Mouse (Mus musculus): ENCODE data around the gene Rad54l.
A peak's percentile ranks its signal among the peaks of the same experiment; 100 is the strongest.

Rad54l gene

DNA sequence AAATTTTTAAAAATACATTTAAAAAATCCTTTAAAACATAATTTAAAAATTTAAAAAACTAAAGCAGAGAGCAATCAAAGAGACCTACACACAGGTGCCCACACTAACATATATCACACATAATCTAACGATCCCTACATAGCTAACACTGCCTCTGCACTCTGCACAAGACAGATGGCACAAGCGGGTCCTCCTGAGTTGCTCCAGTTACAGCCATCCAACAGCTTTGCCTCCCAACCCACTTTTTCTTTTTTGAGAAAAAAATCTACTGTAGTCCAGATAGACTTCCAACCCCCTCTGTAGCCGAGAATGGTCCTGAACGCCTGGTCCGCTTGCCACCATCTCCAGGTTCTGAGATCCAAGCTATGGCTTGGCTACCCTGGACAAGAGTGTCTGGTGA, 18.2 kb downstream of the Rad54l start:
- TF ChIP-seq GATA4 (IDR thresholded peaks at IDR 0.05; ENCODE audit: insufficient replicate concordance, low read length): no peak

DNA sequence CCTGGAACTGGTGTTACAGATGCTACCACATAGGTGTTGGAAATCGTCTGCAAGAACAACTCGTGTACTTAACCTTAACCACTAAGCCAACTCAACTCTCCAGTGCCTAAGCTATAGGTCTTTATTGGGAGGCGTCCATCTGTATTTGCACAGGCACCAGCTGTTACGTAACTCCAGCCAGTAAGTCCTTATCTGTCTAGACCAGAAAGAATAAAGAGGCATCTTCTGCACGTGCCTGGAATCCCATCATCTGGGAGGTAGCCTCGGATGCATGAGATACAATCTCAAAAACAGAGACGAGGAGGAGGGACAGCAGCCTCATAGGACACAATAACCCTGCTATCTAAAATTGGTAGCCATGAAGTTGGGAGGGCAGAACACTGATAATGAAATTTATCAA, 22.5 kb downstream of the Rad54l start:
- TF ChIP-seq GATA4 (IDR thresholded peaks at IDR 0.05; ENCODE audit: insufficient replicate concordance, low read length): no peak

DNA sequence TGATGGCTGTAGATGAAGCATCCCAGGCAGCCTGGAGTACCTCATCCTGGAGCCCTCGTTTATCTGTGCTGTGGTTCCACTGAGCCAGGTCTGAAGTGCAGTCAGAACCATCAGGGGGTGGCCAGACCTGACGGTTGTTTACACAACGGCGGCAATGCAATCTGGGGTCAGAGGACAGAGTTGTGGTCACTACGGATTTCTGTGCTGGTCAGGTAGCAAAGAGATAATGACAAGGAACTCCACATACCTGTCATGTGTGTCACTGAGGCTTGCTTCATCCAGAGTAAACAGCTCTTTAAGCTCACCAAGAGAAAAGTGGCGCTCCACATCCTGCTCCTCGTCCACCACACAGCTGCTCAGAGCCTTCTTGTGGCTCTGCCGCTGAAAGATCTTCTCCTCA, 26.3 kb downstream of the Rad54l start:
- TF ChIP-seq GATA4 (IDR thresholded peaks at IDR 0.05; ENCODE audit: insufficient replicate concordance, low read length): no peak

DNA sequence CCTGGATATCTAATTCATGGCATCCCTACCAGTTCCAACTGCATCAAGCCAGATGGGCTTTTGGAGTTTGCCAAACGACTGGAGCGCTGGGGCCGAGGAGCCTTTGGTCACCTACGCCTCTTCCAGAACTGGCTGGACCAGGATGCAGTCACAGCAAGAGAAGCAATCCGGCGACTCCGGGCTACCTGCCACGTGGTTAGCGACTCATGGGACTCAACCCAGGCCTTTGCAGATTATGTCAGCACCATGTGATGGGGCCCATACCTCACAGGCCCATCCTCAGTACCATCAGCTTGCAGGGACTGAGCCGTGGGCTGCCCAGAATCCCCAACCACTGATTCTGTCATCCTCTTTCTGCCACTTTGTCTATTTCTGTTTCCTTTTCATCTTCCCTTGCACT, 27.2 kb downstream of the Rad54l start:
- TF ChIP-seq GATA4 (IDR thresholded peaks at IDR 0.05; ENCODE audit: insufficient replicate concordance, low read length): no peak

DNA sequence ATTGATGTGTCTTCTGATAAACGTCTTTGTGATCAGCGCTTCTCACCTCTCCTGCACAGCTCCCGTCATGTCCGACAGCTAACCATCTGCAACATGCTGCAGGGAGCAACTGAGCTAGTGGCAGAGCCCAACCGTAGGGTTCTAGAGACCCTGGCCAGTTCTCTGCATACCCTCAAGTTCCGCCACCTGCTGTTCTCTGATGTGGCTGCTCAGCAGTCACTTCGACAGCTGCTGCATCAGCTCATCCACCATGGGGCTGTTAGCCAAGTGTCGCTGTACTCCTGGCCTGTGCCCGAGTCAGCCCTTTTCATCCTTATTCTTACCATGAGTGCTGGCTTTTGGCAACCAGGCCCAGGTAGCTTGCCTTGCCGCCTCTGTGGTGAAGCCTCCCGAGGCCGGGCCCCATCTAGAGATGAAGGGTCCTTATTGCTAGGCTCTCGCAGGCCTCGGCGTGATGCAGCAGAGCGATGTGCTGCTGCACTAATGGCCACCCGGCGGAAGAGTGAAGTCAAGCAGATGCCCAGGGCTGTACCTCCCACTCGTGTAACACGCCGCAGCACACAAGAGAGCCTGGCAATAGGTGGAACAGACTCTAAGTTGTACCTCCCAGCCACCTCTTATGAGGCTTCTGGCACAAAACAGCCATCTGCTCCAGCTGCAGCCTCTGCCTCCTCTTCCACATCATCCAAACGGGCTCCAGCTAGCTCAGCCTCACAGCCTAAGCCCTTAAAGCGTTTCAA, 34.8 kb downstream of the Rad54l start:
- no peak for TF ChIP-seq GATA4 (IDR thresholded peaks at IDR 0.05; ENCODE audit: insufficient replicate concordance, low read length)

DNA sequence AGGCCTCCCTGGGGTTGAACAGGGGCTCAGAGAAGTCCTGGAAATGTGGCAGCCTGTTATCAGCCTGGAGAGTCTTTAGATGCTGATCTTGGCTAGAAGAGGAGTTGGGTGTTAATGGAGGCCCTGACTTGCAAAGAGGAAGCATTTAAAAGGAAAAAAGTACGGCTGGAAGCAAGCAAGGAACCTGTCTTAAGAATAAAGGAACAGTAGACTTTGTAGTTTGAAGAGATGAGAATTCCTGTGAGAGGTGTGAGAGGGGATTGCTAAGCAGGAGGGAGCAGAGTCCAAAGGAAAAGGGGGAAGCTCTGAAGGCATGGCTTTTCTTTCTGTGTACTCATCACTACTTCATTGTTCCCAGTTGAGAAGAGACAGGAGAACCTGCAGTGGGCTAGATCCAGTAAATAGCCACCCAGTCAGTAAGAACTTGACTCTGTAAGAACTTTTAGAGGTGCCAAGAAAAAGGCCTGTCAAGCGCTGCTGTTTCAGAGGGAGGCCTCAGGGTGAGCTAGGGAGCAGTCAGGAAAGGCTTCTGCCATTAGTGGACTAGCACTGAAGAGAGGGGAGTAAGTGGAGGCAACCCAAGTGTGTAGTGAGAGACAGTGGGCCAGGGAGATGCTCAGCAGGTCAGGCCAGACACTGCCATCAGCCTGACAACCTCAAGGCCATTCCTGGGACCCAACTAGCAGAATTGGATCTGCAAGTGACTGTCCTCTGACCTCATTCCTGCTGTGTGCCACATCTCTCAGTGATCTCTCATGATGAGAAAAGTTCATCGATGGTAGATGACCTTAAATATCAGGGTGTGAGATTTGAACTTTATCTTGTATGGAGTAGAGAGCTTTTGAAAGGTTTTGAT, 46.0 kb downstream of the Rad54l start:
- no peak for TF ChIP-seq GATA4 (IDR thresholded peaks at IDR 0.05; ENCODE audit: insufficient replicate concordance, low read length)

DNA sequence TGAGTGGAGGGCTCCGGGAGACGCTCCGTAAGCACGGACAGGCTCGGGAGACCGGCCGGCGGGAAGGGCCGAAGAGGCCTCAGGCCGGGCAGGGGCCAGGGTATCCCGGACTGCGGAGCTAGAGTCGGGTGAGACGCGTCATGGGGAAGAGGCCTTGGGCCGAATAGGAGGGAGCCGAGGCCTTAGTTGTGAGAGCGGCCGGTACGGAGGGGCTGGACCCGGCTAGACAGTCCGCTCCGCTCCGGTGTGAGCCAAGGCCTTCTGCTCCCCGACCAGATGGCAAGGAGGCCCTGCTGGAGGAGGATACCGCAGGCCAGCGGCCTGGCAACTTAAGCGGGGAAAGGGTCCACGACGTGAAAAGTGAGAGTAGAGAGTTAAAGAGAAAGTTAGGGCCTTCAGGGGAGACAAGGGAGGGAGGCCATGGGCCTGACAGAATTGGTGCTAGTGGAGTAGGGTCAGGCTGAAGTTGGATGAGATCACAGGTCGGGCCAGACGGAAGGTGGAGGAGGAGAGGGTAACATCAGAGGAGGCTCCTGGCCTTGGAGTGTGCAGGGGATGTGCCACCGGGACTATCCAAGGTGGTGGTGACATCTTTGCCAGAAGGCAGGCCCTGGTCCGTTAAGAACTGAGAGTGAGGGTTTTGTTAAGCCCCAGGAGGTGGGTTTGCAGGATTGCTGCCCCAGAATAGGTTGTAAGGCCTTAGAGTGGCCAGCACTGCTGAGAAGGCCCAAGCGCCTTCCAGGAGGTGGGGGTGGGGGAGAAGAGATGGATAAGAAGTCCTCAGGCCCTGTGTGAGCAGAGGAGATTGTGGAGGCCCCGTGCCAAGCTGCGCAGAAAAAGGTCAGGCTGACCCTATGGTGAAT, 46.9 kb downstream of the Rad54l start:
- no peak for TF ChIP-seq GATA4 (IDR thresholded peaks at IDR 0.05; ENCODE audit: insufficient replicate concordance, low read length)

DNA sequence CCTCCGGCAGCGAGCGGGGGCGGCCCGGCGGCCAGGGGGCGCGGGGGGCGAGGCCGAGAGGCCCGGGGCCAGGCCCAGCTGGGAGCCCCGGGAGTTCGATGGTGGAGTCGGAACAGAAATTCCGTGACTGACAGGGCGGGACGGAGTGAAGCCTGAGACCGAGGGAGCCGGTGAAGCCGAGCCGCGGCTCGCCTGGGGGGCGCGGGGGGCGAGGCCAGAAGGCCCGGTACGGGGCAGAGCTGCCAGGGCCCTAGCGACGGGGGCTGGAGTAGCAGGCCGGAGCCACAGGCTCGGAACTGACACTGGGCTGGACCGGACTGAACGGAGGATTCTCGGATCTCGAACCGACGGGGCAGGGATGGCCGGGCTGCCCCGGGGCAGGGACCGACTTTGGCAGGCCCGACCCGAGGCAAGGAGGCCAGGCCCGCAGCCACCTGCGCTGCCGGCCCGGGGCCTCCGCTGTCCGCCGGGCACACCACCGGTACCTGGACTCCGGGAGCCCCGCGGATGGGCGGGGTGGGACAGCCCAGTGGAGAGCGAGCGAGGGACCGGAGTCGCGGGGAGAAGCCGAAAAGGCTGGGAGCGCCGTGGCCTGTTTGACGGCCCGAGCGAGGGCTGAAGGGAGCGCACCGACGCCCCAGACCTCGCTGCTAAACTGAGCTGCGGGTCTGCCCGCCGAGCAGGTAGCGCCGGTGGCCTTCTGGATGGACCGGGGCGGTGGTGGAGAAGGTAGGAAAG, 47.7 kb downstream of the Rad54l start:
- TF ChIP-seq GATA4 (IDR thresholded peaks at IDR 0.05; ENCODE audit: insufficient replicate concordance, low read length): no peak

DNA sequence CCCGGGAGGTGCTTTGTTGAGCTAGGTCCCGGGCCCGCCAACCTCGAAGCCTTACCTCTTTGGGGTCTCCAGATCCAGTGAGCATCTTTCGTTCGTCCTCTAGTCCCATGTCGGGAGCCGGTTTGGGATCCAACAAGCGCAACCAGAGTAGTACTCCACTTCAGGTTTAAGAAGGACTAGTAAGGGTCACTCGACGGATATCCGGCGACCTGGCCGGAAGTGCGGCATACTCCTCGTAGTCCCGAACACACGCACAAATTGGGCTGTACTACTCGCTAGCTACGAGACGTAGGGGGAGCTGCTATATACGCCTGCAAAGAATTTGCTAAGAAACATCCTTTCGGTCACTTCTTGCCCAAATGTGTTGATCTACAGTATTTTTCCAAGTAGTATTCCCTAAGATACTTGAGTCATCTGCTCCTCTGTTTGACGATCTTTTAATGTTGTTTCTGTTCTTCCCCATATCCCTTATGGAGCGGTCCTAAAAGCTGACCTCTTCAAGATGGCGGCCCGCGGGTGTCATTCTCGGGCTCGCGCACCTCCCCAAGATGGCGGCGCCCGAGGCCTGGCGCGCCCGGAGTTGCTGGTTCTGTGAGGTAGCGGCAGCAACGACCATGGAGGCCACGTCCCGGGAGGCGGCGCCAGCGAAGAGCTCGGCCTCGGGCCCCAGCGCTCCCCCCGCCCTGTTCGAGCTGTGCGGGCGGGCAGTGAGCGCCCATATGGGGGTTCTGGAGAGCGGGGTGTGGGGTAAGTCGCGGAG, 48.4 kb downstream of the Rad54l start, which contains the start of the genes Uqcrh and Lrrc41:
Gene Uqcrh, minus strand, starts transcription at position 211 of the 760 bp plus-strand sequence.
Gene Lrrc41, plus strand, starts transcription at position 409 of the 760 bp plus-strand sequence.
- peak; percentile 21; the same call in 1 of the 2 replicates for TF ChIP-seq GATA4 (IDR thresholded peaks at IDR 0.05; ENCODE audit: insufficient replicate concordance, low read length)

DNA sequence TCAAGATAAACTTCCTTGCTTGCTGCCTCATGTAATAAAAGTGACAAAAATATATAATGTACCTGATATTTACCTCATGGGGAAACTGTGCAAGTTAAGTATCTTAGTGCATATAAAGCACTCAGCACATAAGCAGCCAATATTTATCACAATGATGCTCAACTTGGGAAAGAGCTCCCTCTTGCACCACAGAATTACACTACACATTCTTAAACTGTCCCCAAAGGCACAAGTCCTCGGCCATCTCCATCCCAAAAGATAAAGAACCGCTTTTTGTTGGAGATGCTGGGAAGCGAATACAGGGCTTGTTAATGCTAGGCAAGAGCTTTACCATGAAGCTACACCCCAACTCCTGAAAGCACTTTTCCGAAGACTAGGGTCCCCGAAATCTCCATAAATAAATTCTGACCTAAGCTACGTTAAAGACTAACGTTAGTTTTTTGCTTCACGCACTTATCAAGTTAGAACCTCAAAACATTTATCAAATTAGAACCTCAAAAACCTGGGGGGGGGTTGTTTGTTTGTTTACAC, 49.3 kb downstream of the Rad54l start:
- TF ChIP-seq GATA4 (IDR thresholded peaks at IDR 0.05; ENCODE audit: insufficient replicate concordance, low read length): no peak

DNA sequence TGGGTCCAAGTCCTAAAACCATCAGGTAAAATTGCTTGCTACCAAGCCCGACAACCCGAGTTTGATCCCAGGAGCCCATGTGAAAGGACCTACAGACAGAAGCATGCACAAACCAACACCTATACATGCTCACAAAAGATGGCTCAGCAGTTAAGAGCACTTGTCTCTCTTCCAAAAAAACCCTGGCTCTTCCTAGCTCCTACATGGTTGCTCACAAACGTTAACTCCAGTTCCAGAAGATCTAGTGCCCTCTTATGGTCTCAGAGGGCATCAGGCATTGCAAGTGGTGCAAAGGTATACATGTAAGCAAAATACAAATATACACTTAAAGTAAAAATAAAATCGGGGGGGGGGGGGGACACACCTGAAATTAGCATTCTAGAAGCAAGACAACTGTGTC, 50.3 kb downstream of the Rad54l start:
- TF ChIP-seq GATA4 (IDR thresholded peaks at IDR 0.05; ENCODE audit: insufficient replicate concordance, low read length): no peak

DNA sequence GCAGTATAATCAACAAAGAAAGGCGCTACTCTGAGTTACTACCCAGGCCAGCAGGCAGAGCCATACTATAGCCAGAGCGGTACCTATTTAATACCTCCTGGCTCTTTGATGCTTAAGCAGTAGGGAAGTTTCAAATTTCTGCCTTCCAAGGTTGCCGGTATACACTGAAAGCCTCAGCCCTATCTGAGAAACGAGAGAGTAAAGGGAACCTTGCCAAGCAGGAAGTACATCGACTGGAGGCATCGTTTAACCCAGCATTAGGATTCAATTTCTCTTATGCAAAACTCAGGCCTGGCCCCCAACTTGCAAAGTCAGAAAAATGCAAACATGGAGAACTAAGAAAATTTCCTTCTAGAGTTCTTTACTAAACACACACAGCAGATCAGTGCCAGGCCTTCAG, 53.4 kb downstream of the Rad54l start:
- no peak for TF ChIP-seq GATA4 (IDR thresholded peaks at IDR 0.05; ENCODE audit: insufficient replicate concordance, low read length)

DNA sequence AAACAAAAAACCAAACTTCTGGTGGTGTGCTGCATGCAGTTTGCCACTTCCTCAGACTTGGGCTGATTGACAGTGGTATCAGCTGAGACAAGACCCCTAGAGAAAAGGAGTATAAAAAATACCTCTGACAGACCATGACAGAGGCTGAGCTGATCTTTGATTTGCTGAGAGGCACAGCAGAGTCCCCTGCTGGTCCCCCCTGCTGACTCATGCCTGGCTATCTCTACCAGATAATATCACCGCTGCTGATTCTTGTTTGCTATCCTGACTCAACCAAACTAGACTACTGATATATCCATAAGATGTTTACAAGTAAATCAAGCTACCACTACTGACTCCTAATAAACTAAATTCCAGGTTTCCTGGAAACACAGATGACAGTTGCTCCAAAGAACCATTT, 59.6 kb downstream of the Rad54l start:
- TF ChIP-seq GATA4 (IDR thresholded peaks at IDR 0.05; ENCODE audit: insufficient replicate concordance, low read length): no peak
